Mouse (Mus musculus) bone marrow, adult 2 months (tissue): ENCODE data around the gene Hsdl2.

Experiments used
- CTCF ChIP-seq: fragments of 200-500 bp; IDR thresholded peaks from 2 replicates; pipeline ENCODE4 v1.5.1; 2011; ENCODE audit warnings: low read length, control low read depth; ENCODE audit not compliant: control insufficient read depth, insufficient read depth
- POLR2A ChIP-seq: fragments of 200-500 bp; IDR thresholded peaks from 2 replicates; pipeline ENCODE4 v1.6.1; 2011; ENCODE audit warnings: low read depth, mild to moderate bottlenecking, control low read depth, low read length, borderline replicate concordance; ENCODE audit not compliant: control insufficient read depth

GRCm38 (mm10) chr4:59552835-59553234, 28.5 kb upstream of the Hsdl2 start:
- no peak for TF ChIP-seq POLR2A
- TF ChIP-seq CTCF = no peak
